Mouse (Mus musculus) left cerebral cortex, adult 18-20 months (tissue): ENCODE data around the gene Uri1. TPM values are rescaled to one million over a fixed set of nuclear protein-coding genes. Genes with fewer than 3 reads are reported as not detected.

Source experiments
- DNase-seq, 2 experiments: peaks; one replicate each; pipeline ENCODE4 v3.0.0; 2021 to 2022; ENCODE audit warnings: low spot score in 2 of 2, mixed read lengths in 1 of 2
- total RNA-seq, 2 experiments: library from RNA; stranded (reverse); gene quantifications; 2 replicates each; pipeline ENCODE4 v1.2.3; 2021

Gene Uri1
- total RNA-seq, 2 experiments from 2014 or later, result 50.5 to 51.0 TPM

DNA sequence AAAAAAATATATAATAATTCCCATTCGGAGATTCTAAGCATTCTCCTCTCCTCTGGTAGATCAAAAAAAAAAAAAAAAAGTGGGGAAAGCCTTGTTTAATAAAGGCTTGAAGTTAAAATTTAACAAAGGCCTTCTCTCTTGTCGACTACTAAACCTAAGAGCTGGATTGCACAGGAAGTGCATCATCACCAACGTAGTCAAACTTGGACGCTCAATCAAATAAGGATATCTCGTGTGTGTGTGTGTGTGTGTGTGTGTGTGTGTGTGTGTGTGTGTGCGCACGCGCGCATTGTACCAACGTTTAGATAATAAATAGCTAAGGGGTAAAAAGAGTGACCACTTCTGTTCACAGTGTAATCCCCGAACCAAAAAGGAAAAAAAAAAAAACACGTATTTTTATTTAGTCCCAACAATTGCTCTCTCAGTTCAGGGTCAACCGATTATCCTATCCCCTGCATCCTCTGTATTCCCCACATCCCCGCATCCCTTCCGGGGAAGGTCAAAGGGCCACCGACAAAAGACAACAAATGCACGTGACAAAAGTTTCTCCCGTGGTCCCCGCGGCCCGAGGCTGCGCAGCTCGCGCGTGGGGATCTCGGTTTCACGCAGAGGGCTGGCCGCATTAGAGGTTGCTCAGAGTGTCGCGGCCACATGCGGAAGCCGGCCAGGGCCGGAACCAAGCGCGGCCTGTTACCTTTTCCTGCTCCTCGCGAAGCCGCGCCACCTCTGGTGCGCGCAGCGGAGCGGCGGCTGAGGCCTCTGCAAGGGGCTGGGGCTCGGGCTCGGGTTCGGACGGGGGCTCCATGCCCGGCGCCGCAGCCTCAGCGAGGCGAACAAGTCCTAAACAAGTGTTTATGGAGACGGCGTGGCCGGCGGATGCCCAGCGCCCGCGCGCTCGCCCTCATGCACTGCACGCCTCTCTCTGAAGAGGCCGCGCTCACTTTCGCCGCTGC is 4.7 kb downstream of the Uri1 start:
- peak; percentile 39 to 58 for DNase-seq

DNA sequence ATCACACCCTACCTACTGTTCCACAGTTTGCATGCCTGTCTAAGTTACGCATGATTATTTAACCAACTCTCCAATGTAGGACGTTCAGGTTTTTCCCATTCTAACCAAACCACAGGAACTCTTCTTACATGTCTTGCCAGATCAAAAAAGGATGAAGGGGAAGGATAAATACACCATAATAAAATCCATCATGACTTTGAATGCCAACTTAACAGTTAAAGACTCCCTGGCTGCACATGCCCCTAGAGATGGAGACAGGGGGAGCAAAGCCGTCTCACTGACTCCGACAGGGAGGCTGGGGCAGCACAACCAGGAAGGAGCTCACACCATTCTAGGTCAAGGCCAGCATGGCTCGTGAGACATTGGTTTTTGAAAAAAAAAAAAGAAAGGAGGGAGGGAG is 8.0 kb downstream of the Uri1 start:
- no peak for DNase-seq

DNA sequence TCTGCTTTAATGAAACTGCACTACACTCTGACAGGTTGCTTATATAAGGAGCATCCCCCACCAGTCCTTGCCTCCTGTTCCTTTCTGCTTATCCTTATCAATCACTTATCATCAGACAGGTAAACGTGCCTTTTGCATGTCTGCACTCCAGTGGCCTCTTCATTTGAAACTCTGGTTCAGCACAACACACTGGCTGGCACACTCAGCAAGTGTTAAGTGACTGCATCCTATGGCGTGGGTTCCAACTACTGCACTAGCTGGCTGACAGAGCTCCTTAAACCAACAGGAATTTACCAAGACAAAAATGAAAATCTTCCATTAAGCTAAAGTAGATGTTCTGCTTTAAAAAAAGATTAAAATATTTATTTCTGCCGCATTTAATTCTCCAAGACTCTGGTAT is 9.4 kb downstream of the Uri1 start:
- peak; percentile 19 to 35 for DNase-seq

DNA sequence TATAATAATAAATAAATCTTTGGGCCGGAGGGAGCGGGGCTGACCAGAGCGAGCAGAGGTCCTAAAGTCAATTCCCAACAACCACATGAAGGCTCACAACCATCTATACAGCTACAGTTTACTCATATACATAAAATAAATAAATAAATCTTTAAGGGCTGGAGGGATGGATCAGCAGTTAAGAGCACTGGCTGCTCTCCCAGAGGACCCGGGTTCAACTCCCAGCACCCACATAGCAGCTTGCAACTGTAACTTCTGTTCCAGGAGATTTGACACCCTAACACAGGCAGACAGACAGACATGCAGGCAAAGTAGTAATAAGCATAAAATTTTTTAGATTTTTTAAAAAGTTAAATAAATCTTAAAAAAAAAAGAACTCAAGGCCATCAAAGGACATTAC is 10.5 kb downstream of the Uri1 start:
- DNase-seq, result no peak

DNA sequence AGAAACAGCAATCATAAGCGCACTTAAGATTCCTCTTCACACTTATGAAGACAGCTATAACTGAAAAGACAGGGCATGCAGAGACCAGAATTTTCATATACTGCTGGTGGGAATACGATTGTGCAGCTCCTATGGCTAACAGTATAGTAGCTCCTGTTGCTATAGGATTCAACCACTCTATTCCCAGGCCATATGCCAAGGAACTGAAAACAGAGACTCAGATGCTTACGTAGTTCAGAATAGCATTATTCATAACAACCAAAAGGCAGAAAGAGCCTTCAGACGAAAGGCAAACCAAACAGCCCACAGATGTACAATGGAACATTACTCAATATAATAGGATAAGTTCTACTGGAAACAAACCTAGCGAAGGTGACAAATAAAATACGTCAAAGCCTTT is 15.0 kb downstream of the Uri1 start:
- DNase-seq, result no peak

DNA sequence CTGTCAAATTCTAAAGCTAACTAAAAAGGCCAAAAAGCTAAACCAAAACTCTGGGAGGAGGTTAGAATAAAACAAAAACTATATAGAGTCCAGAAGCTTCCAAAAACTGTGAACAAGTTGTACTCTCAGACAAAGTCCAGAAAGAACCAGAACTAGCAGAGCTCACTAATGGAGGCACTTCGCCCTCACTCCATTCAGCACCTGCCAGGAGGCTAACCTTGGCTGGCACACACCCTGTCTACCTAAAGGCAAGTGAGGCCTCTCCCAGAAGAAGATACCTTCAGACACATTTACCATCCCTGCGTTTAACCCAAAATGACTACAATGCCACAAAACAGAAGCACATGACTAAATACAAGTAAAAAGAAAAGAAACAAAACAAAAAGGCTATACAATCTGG is 20.9 kb downstream of the Uri1 start:
- DNase-seq, result no peak

DNA sequence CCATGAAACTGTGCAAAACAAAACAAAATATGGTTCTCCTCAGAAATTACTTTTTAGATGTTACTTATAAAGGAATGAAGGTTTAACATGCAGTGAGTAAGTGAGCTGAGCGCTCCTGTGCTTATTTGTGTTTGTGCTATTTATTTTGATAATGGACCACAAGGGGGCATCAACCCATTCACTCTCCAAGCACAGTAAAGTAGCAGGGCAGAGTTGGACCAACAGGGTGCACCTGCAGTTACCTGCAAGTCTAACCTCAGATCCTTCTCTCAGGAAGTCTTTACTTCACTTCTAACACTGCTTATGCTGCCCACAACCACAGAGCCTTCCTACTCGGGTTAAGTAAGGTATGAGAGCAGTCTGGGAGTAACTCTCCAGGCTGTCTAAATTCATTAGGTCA is 23.7 kb downstream of the Uri1 start:
- no peak for DNase-seq

DNA sequence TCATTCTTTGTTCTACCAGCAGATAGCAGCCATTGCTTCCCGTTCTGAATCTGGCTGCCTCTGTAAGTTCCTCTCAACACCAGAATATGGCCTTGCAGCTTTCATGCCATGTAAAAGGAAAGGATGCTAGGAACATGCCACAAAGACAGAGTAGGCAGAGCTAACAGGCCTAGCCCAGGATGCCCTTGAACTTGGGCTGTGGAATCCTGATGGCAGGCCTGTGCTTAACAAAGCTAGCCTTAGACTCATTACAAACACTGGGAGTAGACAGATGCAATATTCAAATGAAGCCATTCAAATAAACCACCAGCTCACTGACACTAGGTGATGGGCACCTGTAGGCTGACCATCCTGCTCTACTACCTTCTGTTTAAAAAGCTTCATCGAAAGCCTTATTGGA is 30.5 kb downstream of the Uri1 start:
- no peak for DNase-seq

DNA sequence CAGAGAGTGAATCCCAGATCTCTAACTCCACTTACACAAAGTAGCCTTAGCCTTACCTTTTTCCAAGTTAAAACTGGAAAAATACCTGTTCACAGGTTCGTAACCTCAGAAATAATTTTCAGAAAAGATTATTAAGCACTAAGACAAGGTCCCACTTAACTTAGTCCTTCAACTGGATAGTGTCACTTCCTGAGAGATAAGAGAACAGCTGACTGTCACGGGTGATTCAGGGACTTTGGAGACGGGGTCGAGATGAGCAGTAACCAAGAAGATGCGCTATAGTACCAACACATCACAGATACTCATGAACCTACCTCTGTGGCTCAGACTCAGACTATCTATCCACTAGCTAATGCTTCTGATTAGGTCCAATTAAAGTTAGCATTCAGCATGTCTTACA is 38.5 kb downstream of the Uri1 start:
- no peak for DNase-seq

DNA sequence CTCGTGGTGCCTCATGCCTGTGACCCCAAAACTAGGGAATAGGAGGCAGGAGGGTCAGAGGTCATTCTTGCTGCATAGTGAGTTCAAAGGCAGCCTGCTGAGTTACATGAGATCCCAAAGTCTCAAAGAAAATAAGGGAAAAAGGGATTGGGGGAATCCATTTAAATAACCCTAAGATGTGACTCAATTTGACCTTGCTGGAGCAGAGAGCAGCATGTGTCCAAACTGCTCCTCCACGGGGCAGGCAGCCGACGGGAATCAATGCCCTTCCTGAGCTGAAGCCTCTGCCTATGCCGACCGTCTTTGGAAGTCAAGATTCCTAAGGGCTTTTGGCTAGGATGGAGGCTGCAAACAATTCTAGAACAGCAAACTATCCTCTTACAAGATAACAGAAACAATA is 39.9 kb downstream of the Uri1 start:
- DNase-seq, result no peak

DNA sequence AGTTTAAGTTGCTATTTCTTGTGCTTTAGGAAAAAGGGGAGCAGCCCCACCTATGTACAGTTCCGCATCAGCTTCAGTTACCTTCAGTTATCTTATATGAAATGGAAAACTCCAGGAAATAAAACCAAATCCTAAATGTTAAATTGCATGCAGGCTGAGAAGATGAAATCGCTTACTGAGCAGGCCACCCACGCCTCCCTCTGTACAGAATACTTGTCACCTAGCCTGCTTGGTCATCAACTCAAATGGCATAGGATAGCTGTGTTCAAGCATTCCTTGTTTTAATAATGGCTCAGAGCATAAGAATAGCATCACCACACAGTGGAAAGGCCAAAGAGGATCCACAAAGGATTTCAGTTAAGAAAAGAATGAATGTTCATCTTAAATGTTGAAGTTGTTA is 43.6 kb downstream of the Uri1 start:
- DNase-seq, result peak in 1 of 2 experiments; percentile 16

DNA sequence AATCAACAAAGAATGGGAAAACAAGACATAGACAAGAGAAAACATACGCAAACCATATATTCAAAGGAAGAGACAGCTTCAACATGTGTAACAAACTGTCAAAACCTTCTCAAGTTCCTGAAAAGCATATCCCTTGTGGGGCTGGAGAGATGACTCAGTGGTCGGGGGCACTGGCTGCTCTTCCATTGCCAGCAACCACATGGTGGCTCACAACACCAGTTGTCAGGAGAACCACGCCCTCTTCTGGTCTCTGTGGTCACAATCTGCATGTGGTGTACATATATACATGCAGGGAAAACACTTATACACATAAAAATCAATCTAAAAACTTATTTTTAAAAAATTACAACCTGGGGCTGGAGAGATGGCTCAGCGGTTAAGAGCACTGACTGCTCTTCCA is 44.9 kb downstream of the Uri1 start:
- DNase-seq, result no peak

DNA sequence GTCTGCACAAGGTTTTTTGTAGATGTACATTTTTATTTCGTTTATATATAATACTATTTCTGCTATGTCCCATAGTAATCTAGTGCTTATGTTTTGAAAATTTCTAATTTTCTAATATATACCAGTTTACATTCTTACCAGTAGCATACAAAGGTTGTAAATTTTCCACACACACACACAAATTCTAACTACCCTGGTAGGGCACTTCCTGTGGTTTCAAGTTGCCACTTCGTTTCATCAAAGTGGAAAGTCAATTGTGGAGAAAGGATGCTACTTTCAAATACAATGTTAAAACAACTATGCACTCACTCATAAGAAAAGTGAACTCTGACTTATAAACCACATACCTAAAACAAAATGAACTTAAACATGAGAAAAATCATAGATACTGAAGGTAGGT is 45.7 kb downstream of the Uri1 start:
- no peak for DNase-seq

DNA sequence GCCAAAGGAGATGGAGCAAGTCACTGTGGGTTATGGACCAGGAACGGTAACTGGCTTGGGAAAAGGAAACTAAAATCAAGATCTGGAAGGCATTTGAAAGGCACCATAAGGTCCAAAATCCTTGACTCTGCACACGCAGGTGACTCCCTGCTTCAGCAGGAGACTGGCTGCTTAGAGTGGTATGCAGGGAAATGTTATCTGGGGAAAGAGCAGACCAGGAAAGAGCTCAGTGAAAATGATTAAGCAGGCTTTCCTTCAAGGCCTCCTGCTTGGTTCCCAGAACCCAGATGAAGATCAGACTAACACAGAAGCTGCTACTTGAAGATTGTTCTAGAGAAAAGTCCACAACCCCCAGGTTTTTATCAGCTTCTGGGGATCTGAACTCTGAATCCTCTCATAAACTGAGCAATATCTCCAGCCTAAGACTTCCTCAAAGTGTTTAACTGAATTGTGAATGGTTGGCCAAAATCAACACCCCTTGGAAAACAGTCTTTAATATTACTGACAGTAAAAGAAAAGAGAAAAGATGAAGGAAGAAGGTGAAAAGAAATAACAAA is 50.3 kb downstream of the Uri1 start:
- no peak for DNase-seq

DNA sequence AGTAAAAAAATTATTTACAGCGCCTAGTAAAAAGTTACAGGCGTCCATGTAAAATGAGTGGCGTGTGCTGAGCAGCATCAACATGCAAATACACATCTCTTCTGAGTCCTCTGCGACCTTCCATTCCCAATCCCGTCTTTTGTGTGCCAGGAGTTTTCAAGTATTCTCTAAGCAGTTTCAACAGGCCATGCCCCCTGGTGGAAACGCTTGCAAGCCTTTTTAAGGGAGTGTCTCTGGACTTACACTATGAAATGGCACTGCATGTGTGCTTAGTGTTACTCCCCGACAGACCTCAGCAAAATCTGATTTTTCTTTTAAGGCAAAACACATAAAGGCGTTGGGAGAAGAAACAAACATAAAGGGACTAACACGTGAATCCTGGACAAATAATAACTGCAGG is 50.8 kb downstream of the Uri1 start:
- no peak for DNase-seq

DNA sequence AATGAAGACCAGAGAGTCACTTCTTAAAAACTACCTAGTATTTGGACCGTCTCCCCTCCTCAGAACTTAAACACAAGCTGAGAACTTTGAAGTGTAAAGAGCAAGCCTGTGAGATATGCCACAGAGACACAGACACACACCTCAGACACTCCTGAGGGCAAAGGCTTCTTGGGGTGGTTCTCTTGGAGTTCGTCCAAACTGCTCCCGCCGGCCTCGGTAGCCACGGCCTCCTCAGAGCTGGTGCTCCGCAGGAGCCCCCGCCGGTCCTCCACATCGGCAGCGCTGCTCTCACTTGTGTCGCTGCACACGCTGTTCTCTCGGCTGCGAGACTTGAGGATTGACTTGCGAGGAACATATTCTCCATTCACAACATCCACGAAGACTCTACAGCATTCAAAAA is 61.0 kb downstream of the Uri1 start:
- no peak for DNase-seq

DNA sequence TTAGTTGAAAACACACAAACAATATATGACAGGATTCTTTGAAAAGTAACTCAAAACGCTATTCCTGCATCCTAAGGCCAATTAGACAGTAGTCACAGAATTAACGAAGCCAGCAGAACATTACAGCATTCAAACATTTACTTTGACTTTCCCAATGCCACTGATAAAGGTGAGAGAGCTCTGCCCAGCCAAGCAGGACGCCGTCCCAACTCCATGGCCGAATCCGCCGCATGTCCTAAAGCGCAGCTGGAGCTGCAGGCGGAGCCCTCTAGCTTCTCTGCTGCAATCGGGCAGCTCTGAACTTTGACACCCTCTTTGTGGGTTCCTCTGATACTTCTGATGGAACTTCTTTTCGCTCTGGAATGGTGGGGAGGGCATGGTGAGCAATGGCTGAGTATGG is 62.1 kb downstream of the Uri1 start:
- no peak for DNase-seq

DNA sequence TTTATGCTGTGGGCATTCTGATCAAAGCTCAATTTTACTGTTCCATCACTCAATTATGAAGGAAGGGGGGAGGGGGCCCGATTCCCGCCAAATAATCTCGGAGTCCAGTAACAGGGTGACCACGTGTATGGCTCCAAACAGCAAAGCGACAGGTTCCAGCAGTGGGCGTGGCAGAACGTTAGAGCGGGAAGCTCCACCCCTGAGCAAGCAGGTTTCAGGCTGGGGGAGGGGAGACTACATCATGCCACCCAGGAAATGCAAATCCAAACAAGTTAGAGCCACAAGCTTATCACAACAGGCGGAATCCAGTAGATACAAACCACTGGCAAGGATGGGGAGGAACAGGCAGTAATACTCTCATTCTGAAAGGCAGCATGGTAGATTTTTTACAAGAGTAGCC is 71.5 kb downstream of the Uri1 start:
- no peak for DNase-seq

DNA sequence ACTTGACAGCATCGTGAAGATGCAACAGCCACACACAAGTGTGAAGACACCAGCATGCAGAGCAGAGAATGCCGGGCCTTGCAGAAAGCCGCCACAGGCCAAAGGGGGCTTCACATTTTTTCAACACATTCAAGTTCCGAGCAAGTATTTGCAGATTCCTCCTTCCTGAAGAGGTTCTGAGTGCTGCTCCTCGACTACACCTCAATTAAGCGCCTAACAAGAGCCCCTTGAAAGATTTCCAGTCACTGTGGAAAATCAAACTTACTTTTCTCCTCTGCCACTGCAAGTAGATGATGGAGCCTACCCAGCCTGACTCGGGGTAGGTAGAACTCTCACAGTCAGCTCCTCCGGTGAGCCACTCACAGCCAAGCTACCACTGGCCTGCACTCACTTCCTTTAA is 86.9 kb downstream of the Uri1 start:
- DNase-seq, result no peak

DNA sequence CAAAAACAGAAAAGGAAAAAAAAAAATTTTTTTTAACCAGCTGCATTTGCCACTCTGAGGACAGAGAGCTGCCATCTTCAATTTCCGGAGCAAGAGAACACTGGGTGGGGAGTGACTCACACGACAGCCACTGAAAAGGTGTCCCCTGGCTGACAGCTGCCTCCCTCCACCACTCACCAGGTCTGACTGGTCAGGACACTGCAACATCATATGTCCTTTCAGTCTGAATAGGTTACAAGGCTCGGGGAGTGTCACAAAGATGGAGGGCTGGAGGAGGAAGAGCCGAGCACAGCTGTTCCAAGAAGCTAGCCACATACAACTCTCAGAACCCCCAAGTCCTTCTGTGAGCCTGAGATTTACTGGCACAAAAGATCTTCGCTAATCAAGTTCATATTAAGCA is 87.6 kb downstream of the Uri1 start:
- DNase-seq, result no peak

DNA sequence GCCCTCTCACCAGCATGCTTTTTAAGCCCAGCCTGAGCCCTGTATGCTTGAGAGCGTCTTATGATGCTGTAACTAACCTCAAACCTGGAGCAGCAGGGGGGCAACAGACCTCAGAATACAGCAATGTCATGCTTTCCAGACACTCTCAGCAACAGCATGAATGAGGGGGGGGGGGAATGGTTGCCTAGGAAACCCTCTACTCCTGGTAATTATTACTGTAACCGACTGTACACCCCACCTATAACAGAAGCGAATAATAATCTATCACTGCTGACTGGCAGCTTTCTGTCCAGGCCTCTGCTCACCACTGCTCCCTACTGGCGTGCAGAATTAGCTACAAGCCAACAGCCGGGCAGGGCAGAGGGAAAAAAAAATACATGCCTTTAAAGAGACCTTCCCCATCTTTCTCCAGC is 88.6 kb downstream of the Uri1 start:
- peak in 1 of 2 experiments; percentile 63 for DNase-seq

DNA sequence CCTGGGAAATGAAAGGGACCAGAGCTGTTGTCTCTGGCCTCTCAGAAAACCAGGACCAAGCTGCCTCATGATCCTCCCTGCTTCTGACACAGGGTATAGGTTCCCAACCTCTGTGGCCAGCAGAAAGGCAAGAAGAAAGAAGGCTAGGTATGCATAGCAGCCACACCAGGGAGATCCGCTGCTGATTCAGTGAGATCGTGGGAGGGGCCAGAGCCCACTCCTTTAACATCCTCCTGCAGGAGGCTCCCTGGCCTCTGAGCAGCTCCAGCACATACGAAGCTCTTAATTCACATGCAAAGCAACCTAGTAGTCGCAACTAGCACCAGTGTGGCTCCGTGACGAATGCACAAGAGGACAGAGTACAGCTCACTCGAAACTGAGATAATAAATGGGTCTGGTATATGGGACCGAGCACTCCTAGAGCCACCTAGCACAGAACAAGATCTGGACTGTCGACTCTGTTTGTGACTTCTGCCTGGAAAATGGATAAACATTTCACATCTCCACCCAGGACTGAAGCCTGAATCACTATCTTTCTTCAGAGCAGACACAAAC is 89.5 kb downstream of the Uri1 start:
- no peak for DNase-seq

DNA sequence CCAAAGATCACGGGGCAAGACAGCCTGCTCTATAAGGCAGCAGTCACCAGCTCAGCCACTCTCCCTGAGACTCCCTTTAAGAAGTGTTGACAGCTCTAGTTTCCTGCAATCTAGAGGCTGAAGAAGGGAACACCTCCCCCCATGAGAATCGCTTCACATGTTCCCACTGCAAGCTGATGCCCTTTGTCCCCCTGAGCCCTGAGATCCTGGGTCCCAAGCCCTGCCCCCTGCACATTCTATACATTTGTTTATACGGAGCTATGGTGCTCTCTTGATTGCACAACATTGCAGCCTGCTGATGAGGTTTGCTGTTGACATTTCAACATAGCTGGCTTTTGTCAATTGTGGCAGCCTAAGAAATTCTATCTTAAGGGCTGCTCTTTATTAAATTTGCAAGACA is 91.7 kb downstream of the Uri1 start:
- no peak for DNase-seq
